Mouse (Mus musculus): Measurements from ENCODE around the gene Mcm9. TPM values are rescaled to one million over a fixed set of nuclear protein-coding genes. Genes with fewer than 3 reads are reported as not detected.
"Not testable (repeated sequence)": the region's sequence is repeated elsewhere in the genome, so short reads cannot be mapped to it uniquely, and the experiment has no call there.

The Mcm9 gene
- polyA plus RNA-seq (2012; rRNA removed) = 4.7 and 4.8 TPM in 2 replicates

- not testable (repeated sequence) for DNase-seq (ENCODE audit: extremely low spot score in 1 of 2, low spot score in 1 of 2)
These were observed at the start of gene Mcm9 for GRCm38 (mm10) chr10:53630339-53630738. Gene Mcm9 (minus strand): TSS chr10:53630439.

DNA sequence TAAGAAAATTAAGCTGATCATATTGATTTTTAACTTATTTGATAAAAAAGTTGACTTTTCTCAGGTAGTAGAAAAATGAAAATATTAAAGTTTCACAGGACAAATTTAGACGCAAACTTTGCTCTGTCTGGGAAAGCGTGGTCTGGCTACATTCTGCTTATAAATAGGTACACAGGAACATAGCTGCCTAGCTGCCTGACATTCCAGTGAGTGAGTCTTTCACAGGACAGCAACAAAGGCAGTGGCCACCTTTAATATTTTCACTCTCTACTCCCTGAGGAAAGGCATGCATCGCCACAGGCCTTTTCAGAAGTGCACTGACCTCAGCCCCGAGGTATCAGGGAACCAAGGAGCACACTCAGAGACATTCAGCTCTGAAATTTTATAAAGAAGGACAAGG is 31.5 kb upstream of the Mcm9 start:
- no peak for DNase-seq (ENCODE audit: extremely low spot score in 1 of 2, low spot score in 1 of 2)

- DNase-seq (ENCODE audit: extremely low spot score in 1 of 2, low spot score in 1 of 2) = not testable (repeated sequence)
These were observed 24.0 kb upstream of the Mcm9 start for GRCm38 (mm10) chr10:53654239-53654638.

DNA sequence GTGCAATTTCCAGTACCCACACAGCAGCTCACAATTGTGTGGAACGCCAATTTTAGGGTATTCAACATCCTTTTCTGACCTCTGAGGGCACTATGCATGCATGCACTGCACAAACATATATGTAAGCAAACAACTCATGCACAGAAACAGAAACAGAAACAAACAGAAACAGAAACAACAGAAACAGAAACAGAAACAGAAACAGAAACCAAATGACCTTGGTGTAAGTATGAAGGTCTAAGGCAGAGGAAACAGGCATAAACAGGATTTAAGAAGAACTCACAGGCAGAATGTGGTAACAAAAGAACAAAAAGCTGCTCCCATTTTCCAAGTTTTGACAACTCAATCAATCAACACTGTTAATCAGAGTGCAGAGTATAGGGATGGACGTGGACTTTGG is 20.4 kb upstream of the Mcm9 start:
- DNase-seq (ENCODE audit: extremely low spot score in 1 of 2, low spot score in 1 of 2) = no peak

GRCm38 (mm10) chr10:53641507-53641906 is 11.3 kb upstream of the Mcm9 start:
- DNase-seq (ENCODE audit: extremely low spot score in 1 of 2, low spot score in 1 of 2) = peak; percentile 18 to 78

- DNase-seq (ENCODE audit: extremely low spot score in 1 of 2, low spot score in 1 of 2) = no peak
These were observed 5.2 kb upstream of the Mcm9 start for GRCm38 (mm10) chr10:53635246-53635971.

- no peak for DNase-seq (ENCODE audit: extremely low spot score in 1 of 2, low spot score in 1 of 2)
These were observed 3.9 kb upstream of the Mcm9 start for GRCm38 (mm10) chr10:53634160-53634559.

- DNase-seq (ENCODE audit: extremely low spot score in 1 of 2, low spot score in 1 of 2) = peak; percentile 95 to 98
These were observed 355 bp downstream of the Mcm9 start for GRCm38 (mm10) chr10:53629918-53630250.

DNA sequence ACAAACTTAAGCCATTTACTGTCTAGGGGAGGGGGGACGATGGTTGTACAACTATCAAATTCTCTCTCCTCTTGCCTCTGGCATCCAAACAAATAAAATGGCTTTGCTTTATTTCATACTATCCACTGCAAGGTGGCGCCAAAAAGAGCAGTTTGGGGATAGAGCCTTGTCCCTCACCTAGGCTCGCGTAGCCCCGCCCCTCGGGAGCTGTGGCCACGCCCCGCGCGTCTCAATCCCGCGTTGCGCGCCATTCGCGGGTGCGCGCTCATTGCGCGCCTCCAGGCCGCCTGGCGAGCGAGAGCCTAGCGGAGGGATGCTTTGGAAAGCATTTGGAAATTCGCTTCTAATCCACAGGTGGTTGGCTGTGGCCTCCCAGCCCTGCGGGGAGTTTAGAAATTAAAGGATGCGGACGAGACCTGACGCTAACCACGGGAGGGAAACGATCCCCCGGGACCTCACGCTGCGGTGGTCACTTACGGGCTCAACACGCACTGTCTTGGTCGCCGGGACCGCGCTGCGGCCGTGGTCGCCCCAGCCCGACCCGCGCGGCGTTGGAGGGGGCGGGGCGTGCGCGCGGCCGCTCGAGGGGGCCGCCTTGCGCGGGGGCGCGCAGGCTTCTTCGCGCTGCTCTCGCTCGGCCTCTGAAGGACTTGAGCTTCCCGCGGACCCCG is 857 bp downstream of the Mcm9 start:
- peak; percentile 77 to 92 for DNase-seq (ENCODE audit: extremely low spot score in 1 of 2, low spot score in 1 of 2)

- DNase-seq (ENCODE audit: extremely low spot score in 1 of 2, low spot score in 1 of 2) = no peak
These were observed 14.2 kb downstream of the Mcm9 start for GRCm38 (mm10) chr10:53615850-53616616.

GRCm38 (mm10) chr10:53613955-53614354 is 16.3 kb downstream of the Mcm9 start:
- no peak for DNase-seq (ENCODE audit: extremely low spot score in 1 of 2, low spot score in 1 of 2)

- peak in 1 of 2 experiments; percentile 19 for DNase-seq (ENCODE audit: extremely low spot score in 1 of 2, low spot score in 1 of 2)
These were observed 18.1 kb downstream of the Mcm9 start for GRCm38 (mm10) chr10:53612172-53612571.

DNA sequence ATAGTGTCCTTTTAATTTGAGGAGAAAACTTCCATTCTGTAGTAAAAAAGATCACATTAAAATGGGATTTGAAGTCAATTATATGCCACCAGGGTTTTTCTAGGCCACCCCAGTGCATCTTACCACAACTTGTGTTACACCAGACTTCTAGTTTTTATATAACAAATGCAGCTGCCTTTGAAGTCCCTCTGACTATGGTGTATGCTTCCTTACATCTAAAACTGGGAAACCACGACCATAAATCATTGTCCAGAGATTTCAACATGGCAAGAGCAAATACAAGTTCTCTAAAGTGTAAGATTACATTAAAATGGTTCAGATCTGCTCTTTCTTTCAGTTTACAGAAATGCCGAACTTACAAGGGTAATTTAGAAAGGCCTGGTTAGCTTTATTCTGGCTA is 22.0 kb downstream of the Mcm9 start:
- no peak for DNase-seq (ENCODE audit: extremely low spot score in 1 of 2, low spot score in 1 of 2)

- DNase-seq (ENCODE audit: extremely low spot score in 1 of 2, low spot score in 1 of 2) = no peak
These were observed 24.9 kb downstream of the Mcm9 start for GRCm38 (mm10) chr10:53605328-53605727.

DNA sequence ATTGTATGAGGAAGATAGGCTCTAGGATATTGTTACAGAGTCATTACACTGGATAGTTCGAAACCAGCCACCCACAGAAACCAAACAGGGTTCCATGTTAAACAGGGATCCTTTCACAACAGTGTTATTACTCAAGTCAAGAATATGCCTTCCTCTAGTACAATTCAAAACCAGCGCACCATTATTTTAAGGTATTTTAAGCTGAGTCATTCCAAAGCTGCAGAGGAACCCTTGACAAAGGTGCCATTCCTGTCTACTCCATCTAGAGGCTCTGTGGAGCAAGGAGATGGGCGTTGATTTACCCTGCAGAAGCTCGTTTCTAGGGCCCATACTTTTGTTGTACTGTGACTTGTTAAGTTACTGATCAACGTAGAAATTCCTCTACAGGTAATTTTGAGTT is 31.4 kb downstream of the Mcm9 start:
- no peak for DNase-seq (ENCODE audit: extremely low spot score in 1 of 2, low spot score in 1 of 2)

- DNase-seq (ENCODE audit: extremely low spot score in 1 of 2, low spot score in 1 of 2) = peak in 1 of 2 experiments; percentile 28
These were observed 32.9 kb downstream of the Mcm9 start for GRCm38 (mm10) chr10:53597121-53597881.

- DNase-seq (ENCODE audit: extremely low spot score in 1 of 2, low spot score in 1 of 2) = peak; percentile 93 to 97
These were observed 33.5 kb downstream of the Mcm9 start, which contains the start of gene Asf1a for GRCm38 (mm10) chr10:53596677-53597120. Gene Asf1a (plus strand): TSS chr10:53596757.

GRCm38 (mm10) chr10:53595744-53596676 is 34.2 kb downstream of the Mcm9 start:
- peak; percentile 51 to 78 for DNase-seq (ENCODE audit: extremely low spot score in 1 of 2, low spot score in 1 of 2)

- no peak for DNase-seq (ENCODE audit: extremely low spot score in 1 of 2, low spot score in 1 of 2)
These were observed 44.5 kb downstream of the Mcm9 start for GRCm38 (mm10) chr10:53585777-53586176.

Measured in frontal cortex, adult 2 months (tissue).